ENCODE assay signal across 7 mouse cellular contexts in the genomic region with DNA sequence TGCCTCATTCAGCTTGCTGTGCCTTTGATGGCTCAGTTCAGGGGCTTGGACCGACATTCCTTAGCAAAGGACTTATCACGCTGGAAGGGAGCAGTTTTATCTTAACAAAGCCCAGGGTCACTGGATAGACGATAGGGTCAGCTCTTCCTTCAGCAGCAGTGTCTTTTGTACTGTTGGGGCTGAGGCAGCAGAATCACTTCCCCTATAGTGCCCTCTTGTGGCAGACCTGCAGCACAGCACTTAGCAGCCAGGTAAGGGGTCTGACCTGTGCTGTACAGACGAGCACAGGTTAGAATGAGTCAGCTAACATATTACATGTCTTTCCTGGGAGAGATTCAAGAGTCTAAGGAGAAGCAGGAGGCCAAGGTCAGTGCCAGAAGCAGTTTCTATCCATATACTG. TPM values are rescaled to one million over a fixed set of nuclear protein-coding genes. Genes with fewer than 3 reads are reported as not detected.
A peak's percentile ranks its signal among the peaks of the same experiment; 100 is the strongest.
DNase-seq lines count a peak whose midpoint lies in the region; ATAC-seq lines count a peak whose summit lies in the region.

No protein-coding gene starts in this region.

- DNase-seq in right cerebral cortex, postnatal 4 days = peak; percentile 21
- no peak for DNase-seq in right cerebral cortex, postnatal 25 days
- peak; percentile 59 for DNase-seq in adipocyte (ENCODE audit: low spot score)
- peak; percentile 16 to 49 for DNase-seq in kidney, postnatal 36 days

- H3K36me3 ChIP-seq in midbrain, embryonic 12.5 days = peaks cover 54% of the 10 kb centered on the region
- 0 out of 2 replicates have a peak, but pooled peaks cover under 1% of the 10 kb centered on the region for H3K36me3 ChIP-seq in stomach, embryonic 16.5 days (ENCODE audit: control insufficient read depth, insufficient read depth, low read length)

- no peak overlapping the region for H3K27ac ChIP-seq in midbrain, embryonic 12.5 days (replicated peaks)
- no peak overlapping the region for H3K27ac ChIP-seq in stomach, embryonic 16.5 days (ENCODE audit: low read length)

- WGBS in midbrain, embryonic 12.5 days = 2% methylated on average over 4 of the region's 4 CpGs
- WGBS in stomach, embryonic 16.5 days = 7% methylated on average over 4 of the region's 4 CpGs

- H3K4me2 ChIP-seq in midbrain, embryonic 12.5 days (replicated peaks) = no peak overlapping the region
- H3K4me2 ChIP-seq in stomach, embryonic 16.5 days (ENCODE audit: low read depth, low read length) = no peak overlapping the region

- H3K9me3 ChIP-seq in midbrain, embryonic 12.5 days = no peaks in the 10 kb centered on the region
- no peaks in the 10 kb centered on the region for H3K9me3 ChIP-seq in stomach, embryonic 16.5 days (replicated peaks; ENCODE audit: control insufficient read depth, low read length)

- no peak overlapping the region for H3K9ac ChIP-seq in midbrain, embryonic 12.5 days (replicated peaks)
- H3K9ac ChIP-seq in stomach, embryonic 16.5 days (ENCODE audit: low read length) = no peak overlapping the region

- peak; percentile 78 for ATAC-seq in erythroid progenitor cell, adult 5-6 weeks (replicated peaks; ENCODE audit: low FRiP score, poor library complexity, severe bottlenecking)
- peak; percentile 73; the same call in 1 of the 2 replicates for ATAC-seq in midbrain, embryonic 12.5 days (ENCODE audit: low FRiP score, low read depth)
- ATAC-seq in stomach, embryonic 16.5 days (ENCODE audit: insufficient read depth, low FRiP score) = peak; percentile 71; the same call in 1 of the 2 replicates

- H3K27me3 ChIP-seq in midbrain, embryonic 12.5 days = no peaks in the 10 kb centered on the region
- H3K27me3 ChIP-seq in stomach, embryonic 16.5 days (ENCODE audit: control insufficient read depth, insufficient read depth, low read length) = no peaks in the 10 kb centered on the region

- no peak overlapping the region for H3K4me3 ChIP-seq in midbrain, embryonic 12.5 days
- H3K4me3 ChIP-seq in stomach, embryonic 16.5 days (replicated peaks; ENCODE audit: low read length) = no peak overlapping the region

- peaks cover 3% of the 10 kb centered on the region; the same call in 1 of the 2 replicates for H3K4me1 ChIP-seq in midbrain, embryonic 12.5 days
- no peaks in the 10 kb centered on the region for H3K4me1 ChIP-seq in stomach, embryonic 16.5 days (ENCODE audit: control insufficient read depth, insufficient read depth, low read length)

RNA-seq across cellular contexts. Expression of a gene that starts 19.8 kb away (rescaled TPM):
- not detected in 2 replicates for total RNA-seq in erythroid progenitor cell, adult 5-6 weeks (2015; ENCODE audit: low replicate concordance)
- total RNA-seq in erythroid progenitor cell, adult 5-6 weeks (2017; ENCODE audit: low replicate concordance) = 1.4 TPM in 1 of 2 replicates, not detected in the other
- 0.27 and 1.1 TPM in 2 replicates for polyA plus RNA-seq in midbrain, embryonic 12.5 days (2016; fragmentation: Nextera tagmentation; extraction: Ambion mirVana)
- 0.31 TPM in 1 of 2 replicates, not detected in the other for polyA plus RNA-seq in stomach, embryonic 16.5 days (2015; fragmentation: Nextera tagmentation; extraction: Ambion mirVana)

RNA-seq across cellular contexts. Expression of a gene that starts 22.5 kb away (rescaled TPM):
- 73.4 and 91.5 TPM in 2 replicates for total RNA-seq in erythroid progenitor cell, adult 5-6 weeks (2015; ENCODE audit: low replicate concordance)
- 63.5 and 75.6 TPM in 2 replicates for total RNA-seq in erythroid progenitor cell, adult 5-6 weeks (2017; ENCODE audit: low replicate concordance)
- 61.8 and 67.6 TPM in 2 replicates for polyA plus RNA-seq in midbrain, embryonic 12.5 days (2016; fragmentation: Nextera tagmentation; extraction: Ambion mirVana)
- 39.2 and 41.0 TPM in 2 replicates for polyA plus RNA-seq in stomach, embryonic 16.5 days (2015; fragmentation: Nextera tagmentation; extraction: Ambion mirVana)

RNA-seq across cellular contexts. Expression of a gene that starts 23.4 kb away (rescaled TPM):
- 28.1 and 46.1 TPM in 2 replicates for total RNA-seq in erythroid progenitor cell, adult 5-6 weeks (2015; ENCODE audit: low replicate concordance)
- 30.5 and 34.8 TPM in 2 replicates for total RNA-seq in erythroid progenitor cell, adult 5-6 weeks (2017; ENCODE audit: low replicate concordance)
- 54.8 and 54.9 TPM in 2 replicates for polyA plus RNA-seq in midbrain, embryonic 12.5 days (2016; fragmentation: Nextera tagmentation; extraction: Ambion mirVana)
- 50.6 and 53.1 TPM in 2 replicates for polyA plus RNA-seq in stomach, embryonic 16.5 days (2015; fragmentation: Nextera tagmentation; extraction: Ambion mirVana)

RNA-seq across cellular contexts. Expression of a gene that starts 45.3 kb away (rescaled TPM):
- not detected in 2 replicates for total RNA-seq in erythroid progenitor cell, adult 5-6 weeks (2015; ENCODE audit: low replicate concordance)
- not detected in 2 replicates for total RNA-seq in erythroid progenitor cell, adult 5-6 weeks (2017; ENCODE audit: low replicate concordance)
- polyA plus RNA-seq in midbrain, embryonic 12.5 days (2016; fragmentation: Nextera tagmentation; extraction: Ambion mirVana) = 0.36 and 1.2 TPM in 2 replicates
- polyA plus RNA-seq in stomach, embryonic 16.5 days (2015; fragmentation: Nextera tagmentation; extraction: Ambion mirVana) = 0.32 and 0.41 TPM in 2 replicates

RNA-seq across cellular contexts. Expression of a gene that starts 53.5 kb away (rescaled TPM):
- 9.2 and 15.5 TPM in 2 replicates for total RNA-seq in erythroid progenitor cell, adult 5-6 weeks (2015; ENCODE audit: low replicate concordance)
- 7.7 and 11.8 TPM in 2 replicates for total RNA-seq in erythroid progenitor cell, adult 5-6 weeks (2017; ENCODE audit: low replicate concordance)
- polyA plus RNA-seq in midbrain, embryonic 12.5 days (2016; fragmentation: Nextera tagmentation; extraction: Ambion mirVana) = 52.3 and 58.5 TPM in 2 replicates
- 28.9 and 29.8 TPM in 2 replicates for polyA plus RNA-seq in stomach, embryonic 16.5 days (2015; fragmentation: Nextera tagmentation; extraction: Ambion mirVana)
